Mouse (Mus musculus) ES-Bruce4 (cell line): ENCODE measurements at regions not wholly inside any gene's neighbourhood (a gene's known extent, or its start where the extent isn't known, plus 50 kb on each side); places are given as distances from the start of the nearest gene placed in this dataset.
"Not testable (repeated sequence)": the region's sequence is repeated elsewhere in the genome, so short reads cannot be mapped to it uniquely, and the experiment has no call there.

ENCODE experiments used
- H3K27ac ChIP-seq: 2 replicates; pipeline ENCODE4 v1.5.1; 2012; ENCODE audit warnings: low read length, inconsistent platforms; ENCODE audit not compliant: insufficient read depth
- H3K27me3 ChIP-seq: 2 replicates; pipeline ENCODE4 v1.6.1; 2012; ENCODE audit warnings: mild to moderate bottlenecking, low read length, inconsistent platforms; ENCODE audit not compliant: control insufficient read depth, poor library complexity, insufficient read depth, severe bottlenecking
- H3K36me3 ChIP-seq: 2 replicates; pipeline ENCODE4 v1.6.1; 2012; ENCODE audit warnings: inconsistent platforms, mild to moderate bottlenecking, low read length, moderate library complexity; ENCODE audit not compliant: control insufficient read depth, poor library complexity, insufficient read depth, severe bottlenecking
- H3K4me1 ChIP-seq: one replicate; pipeline ENCODE4 v1.8.1; 2011; ENCODE audit warnings: low read length; ENCODE audit not compliant: control insufficient read depth, insufficient read depth
- H3K4me3 ChIP-seq: 2 replicates; pipeline ENCODE4 v1.5.1; 2011; ENCODE audit warnings: low read depth, mild to moderate bottlenecking, low read length
- H3K9ac ChIP-seq: 2 replicates; pipeline ENCODE4 v1.6.1; 2012; ENCODE audit warnings: low read depth, mild to moderate bottlenecking, inconsistent platforms; ENCODE audit not compliant: poor library complexity, severe bottlenecking
- H3K9me3 ChIP-seq: replicated peaks from 2 replicates; pipeline ENCODE4 v1.6.1; 2012; ENCODE audit warnings: mild to moderate bottlenecking, low read length, inconsistent platforms; ENCODE audit not compliant: control insufficient read depth, poor library complexity, insufficient read depth, severe bottlenecking
- CTCF ChIP-seq: IDR thresholded peaks from one replicate; pipeline ENCODE4 v1.8.1; 2011; ENCODE audit warnings: low read depth, low read length
- EP300 ChIP-seq: IDR thresholded peaks from 2 replicates; pipeline ENCODE4 v1.6.1; 2011; ENCODE audit warnings: low read depth, low read length; ENCODE audit not compliant: insufficient read depth
- POLR2A ChIP-seq: IDR thresholded peaks from one replicate; pipeline ENCODE4 v1.8.1; 2011; ENCODE audit warnings: low read length; ENCODE audit not compliant: insufficient read depth

GRCm38 (mm10) chr12:113911770-113912169 is 368.1 kb downstream of the Adam6a start:
- Histone ChIP-seq H3K27ac (no peak overlapping the region), H3K36me3 (no peaks in the 10 kb centered on the region), H3K9ac (no peak overlapping the region), H3K4me3 (no peak overlapping the region), H3K9me3 (no peaks in the 10 kb centered on the region), H3K27me3 (no peaks in the 10 kb centered on the region), H3K4me1 (no peaks in the 10 kb centered on the region)
- TF ChIP-seq CTCF, result peak; percentile 72
- TF ChIP-seq EP300, result no peak
- TF ChIP-seq POLR2A, result no peak

DNA sequence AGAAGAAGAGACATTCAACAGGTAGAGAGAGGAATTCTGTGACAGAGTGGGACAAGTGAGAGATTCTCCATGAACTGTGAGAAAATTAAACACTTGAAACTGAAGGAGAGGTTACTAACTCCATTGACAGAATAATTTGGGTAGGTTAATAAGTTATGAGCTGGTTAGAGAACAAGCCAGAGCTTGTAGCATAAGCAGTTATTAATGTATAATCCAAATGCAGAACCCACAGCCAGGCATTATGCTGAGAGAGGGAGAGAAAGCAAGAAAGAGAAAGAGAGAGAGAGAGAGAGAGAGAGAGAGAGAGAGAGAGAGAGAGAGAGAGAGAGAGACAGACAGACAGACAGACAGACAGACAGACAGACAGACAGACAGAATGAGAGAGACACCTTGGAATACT is 397.0 kb downstream of the Adam6a start:
- no peaks in the 10 kb centered on the region for H3K4me1 ChIP-seq
- no peak overlapping the region for H3K9ac ChIP-seq
- TF ChIP-seq CTCF (no peak), POLR2A (no peak), EP300 (no peak)
- H3K4me3 ChIP-seq, result no peak overlapping the region
- no peak overlapping the region for H3K27ac ChIP-seq
- H3K36me3 ChIP-seq, result no peaks in the 10 kb centered on the region
- no peaks in the 10 kb centered on the region for H3K27me3 ChIP-seq
- H3K9me3 ChIP-seq, result no peaks in the 10 kb centered on the region; the same call in 1 of the 2 replicates

DNA sequence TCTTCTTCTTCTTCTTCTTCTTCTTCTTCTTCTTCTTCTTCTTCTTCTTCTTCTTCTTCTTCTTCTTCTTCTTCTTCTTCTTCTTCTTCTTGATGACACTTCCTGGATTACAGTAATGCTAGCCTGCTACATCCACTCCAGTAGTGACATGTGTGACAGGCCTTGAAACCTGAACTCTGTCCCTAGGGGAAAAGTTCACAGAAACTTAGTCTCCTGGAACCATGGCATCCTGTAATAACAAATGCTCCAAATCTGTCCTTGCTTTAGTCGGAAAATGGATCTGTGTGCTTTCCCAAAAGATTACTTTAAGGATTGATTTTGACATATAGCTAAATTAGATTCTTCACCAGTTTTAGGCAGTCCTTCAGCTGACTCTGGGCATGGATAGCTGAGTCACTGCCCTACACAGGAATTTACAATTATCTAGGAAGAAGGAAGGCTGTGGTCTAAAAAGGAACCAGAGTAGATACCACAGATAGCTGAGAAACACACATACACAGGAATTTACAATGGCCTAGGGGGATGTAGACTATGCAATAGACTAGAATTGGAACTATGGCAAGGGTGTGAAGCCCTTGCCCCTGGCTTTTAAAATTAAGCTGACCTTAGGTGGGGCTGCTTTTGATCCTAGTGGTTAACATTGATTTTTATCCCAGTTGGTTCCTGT is 400.1 kb downstream of the Adam6a start:
- H3K9me3 ChIP-seq, H3K4me1 ChIP-seq, H3K36me3 ChIP-seq, H3K4me3 ChIP-seq, H3K27me3 ChIP-seq, H3K27ac ChIP-seq, H3K9ac ChIP-seq: not testable (repeated sequence)

GRCm38 (mm10) chr12:113945786-113946185 is 402.1 kb downstream of the Adam6a start:
- H3K4me1 ChIP-seq, H3K27ac ChIP-seq, H3K36me3 ChIP-seq, H3K9ac ChIP-seq, H3K27me3 ChIP-seq, H3K4me3 ChIP-seq, H3K9me3 ChIP-seq: not testable (repeated sequence)

DNA sequence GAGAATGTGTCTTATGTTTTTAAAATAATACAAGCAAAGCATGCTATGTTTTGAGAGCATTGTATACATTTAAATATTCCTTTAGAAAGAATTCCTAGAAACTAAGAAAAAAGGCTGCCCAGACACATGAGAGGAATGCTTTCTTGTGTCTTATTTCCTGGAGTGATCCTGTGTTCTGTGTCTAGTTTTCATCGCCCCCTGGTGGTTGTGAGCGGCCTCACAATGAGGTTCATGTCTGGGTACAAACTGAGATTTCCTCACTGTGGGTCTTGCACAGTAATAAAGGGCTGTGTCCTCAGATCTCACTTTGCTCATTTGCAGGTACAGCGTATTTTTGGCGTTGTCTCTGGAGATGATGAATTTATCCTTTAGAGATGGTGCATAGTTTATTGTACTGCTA is 404.3 kb downstream of the Adam6a start:
- H3K4me1 ChIP-seq, H3K27me3 ChIP-seq: not testable (repeated sequence)

DNA sequence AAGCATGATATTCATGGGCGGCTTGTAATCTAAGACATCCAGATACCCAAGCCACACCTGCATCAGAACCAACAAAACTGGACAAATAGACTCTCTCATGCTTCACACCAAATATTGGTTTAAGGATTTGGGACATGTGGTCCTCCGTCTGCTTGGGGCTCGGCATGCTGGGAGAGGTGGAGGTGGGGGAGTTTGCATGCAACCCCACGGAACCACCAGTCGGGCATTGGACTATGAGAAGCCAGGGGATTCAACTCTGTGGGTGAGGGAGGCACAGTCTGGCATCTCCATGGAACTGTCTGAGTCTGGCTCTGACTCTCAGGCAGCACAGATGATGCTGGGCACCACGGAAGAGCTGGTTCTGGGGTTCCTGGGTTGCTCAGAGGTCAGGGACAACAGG is 430.6 kb downstream of the Adam6a start:
- Histone ChIP-seq H3K9me3 (no peaks in the 10 kb centered on the region), H3K9ac (no peak overlapping the region), H3K36me3 (no peaks in the 10 kb centered on the region), H3K27me3 (no peaks in the 10 kb centered on the region), H3K27ac (no peak overlapping the region), H3K4me3 (no peak overlapping the region), H3K4me1 (no peaks in the 10 kb centered on the region)
- TF ChIP-seq CTCF (no peak), EP300 (no peak), POLR2A (no peak)

More for the DNA sequence above, 404.3 kb downstream of the Adam6a start:
- H3K36me3 ChIP-seq, H3K27ac ChIP-seq, H3K9ac ChIP-seq, H3K9me3 ChIP-seq, H3K4me3 ChIP-seq: not testable (repeated sequence)

GRCm38 (mm10) chr12:113981613-113982012 is 437.9 kb downstream of the Adam6a start:
- H3K27ac ChIP-seq, H3K9ac ChIP-seq, H3K27me3 ChIP-seq, H3K4me1 ChIP-seq, H3K4me3 ChIP-seq, H3K36me3 ChIP-seq, H3K9me3 ChIP-seq: not testable (repeated sequence)
- TF ChIP-seq CTCF, result peak; percentile 68
